ENCODE assay signal across 8 mouse cellular contexts in the genomic region with DNA sequence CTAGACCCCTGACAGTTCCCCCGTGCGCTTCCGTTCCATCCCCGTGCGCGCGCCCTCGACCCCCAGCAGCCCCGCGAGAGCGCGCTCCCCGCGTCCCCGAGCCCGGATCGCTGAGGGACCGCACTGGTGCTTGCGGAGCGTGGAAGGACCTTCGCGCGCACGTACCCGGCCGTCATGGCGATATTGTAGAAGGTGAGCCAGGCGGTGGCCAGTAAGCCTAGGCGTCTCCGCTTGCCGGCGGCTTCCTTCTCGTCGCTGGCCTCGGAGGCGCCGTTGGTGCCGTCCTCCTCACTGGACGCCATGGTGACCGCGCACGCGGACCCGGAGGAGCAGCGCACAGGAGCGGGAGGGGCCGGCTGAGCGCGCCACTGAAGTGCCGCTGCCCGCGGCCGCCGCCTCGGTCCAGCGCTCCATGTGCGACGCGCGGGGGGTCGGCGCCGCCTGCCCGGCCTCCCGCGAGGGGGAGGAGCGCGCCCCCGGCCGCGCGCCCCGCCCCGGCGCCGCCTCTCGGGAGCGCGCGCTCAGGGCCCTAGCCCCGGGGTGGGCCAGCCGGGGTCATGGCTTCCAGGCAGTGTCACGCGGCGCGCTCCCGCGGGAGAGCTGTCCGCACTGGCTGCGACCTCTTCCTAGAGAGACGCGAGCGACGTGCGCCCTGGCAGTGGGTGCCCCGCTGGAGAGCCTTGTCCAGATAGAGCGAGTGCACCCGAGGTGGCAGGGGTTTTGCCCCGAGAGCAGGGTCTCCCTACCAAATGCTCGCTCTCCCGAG. TPM values are rescaled to one million over a fixed set of nuclear protein-coding genes. Genes with fewer than 3 reads are reported as not detected.
DNase-seq lines count a peak whose midpoint lies in the region; ATAC-seq and TF ChIP-seq lines count a peak whose summit lies in the region.

A gene (minus strand): TSS at position 570 of the 766 bp plus-strand sequence.

- peak; percentile 32 to 50 for DNase-seq in CD8-positive naive resting alpha-beta T cell, adult 2 months (ENCODE audit: low read depth in 2 of 2, low spot score in 2 of 2)
- DNase-seq in c-Kit-positive CD71-negative TER-119-negative erythroid progenitor cells, embryonic 14.5 days (ENCODE audit: low read depth) = peak; percentile 56
- peak; percentile 88 to 93 for DNase-seq in kidney, postnatal 4 days
- DNase-seq in liver, postnatal 0 days = peak; percentile 86

- peak within 1 kb of the TSS; percentile 89 for H3K27ac ChIP-seq in forebrain, embryonic 12.5 days
- peak within 1 kb of the TSS; percentile 99 for H3K27ac ChIP-seq in heart, embryonic 16.5 days (ENCODE audit: low read length)
- H3K27ac ChIP-seq in liver, postnatal 0 days (ENCODE audit: low read depth) = peak within 1 kb of the TSS; percentile 84
- H3K27ac ChIP-seq in neural tube, embryonic 14.5 days (ENCODE audit: low read depth, low read length) = peak within 1 kb of the TSS; percentile 90
- peak within 1 kb of the TSS; percentile 81 for H3K27ac ChIP-seq in testis, adult 2 months (ENCODE audit: control insufficient read depth, insufficient read depth, low read depth, low read length)

- peak within 1 kb of the TSS; percentile 72 for H3K4me3 ChIP-seq in forebrain, embryonic 12.5 days (replicated peaks)
- H3K4me3 ChIP-seq in heart, embryonic 16.5 days (ENCODE audit: low read length) = peak within 1 kb of the TSS; percentile 90
- peak within 1 kb of the TSS; percentile 96 for H3K4me3 ChIP-seq in liver, postnatal 0 days (ENCODE audit: low read depth, low read length)
- H3K4me3 ChIP-seq in neural tube, embryonic 14.5 days (ENCODE audit: low read depth, low read length) = peak within 1 kb of the TSS; percentile 73
- H3K4me3 ChIP-seq in testis, adult 2 months (ENCODE audit: control insufficient read depth, low read depth, low read length) = peak within 1 kb of the TSS; percentile 80

- ATAC-seq in forebrain, embryonic 12.5 days (ENCODE audit: low FRiP score) = peak; percentile 86
- ATAC-seq in heart, embryonic 16.5 days (replicated peaks; ENCODE audit: extremely low read depth, insufficient read depth, low FRiP score) = peak; percentile 85
- peak; percentile 84 for ATAC-seq in liver, postnatal 0 days
- peak; percentile 90 for ATAC-seq in neural tube, embryonic 14.5 days (ENCODE audit: low read depth)

- no peaks in the 10 kb centered on the region for H3K27me3 ChIP-seq in forebrain, embryonic 12.5 days
- no peaks in the 10 kb centered on the region for H3K27me3 ChIP-seq in heart, embryonic 16.5 days (ENCODE audit: control insufficient read depth, insufficient read depth, low read length)
- no peaks in the 10 kb centered on the region for H3K27me3 ChIP-seq in liver, postnatal 0 days (ENCODE audit: insufficient read depth, low read length)
- no peaks in the 10 kb centered on the region for H3K27me3 ChIP-seq in neural tube, embryonic 14.5 days (ENCODE audit: control insufficient read depth, insufficient read depth, low read length)
- no peaks in the 10 kb centered on the region for H3K27me3 ChIP-seq in testis, adult 2 months (ENCODE audit: control insufficient read depth, insufficient read depth, low read length)

- TF ChIP-seq POLR2A in testis, adult 2 months (IDR thresholded peaks at IDR 0.05; ENCODE audit: control insufficient read depth, low read depth, low read length) = 0 out of 2 replicates have a peak, but pooled peaks have one; percentile 4

- H3K9me3 ChIP-seq in forebrain, embryonic 12.5 days = no peaks in the 10 kb centered on the region
- H3K9me3 ChIP-seq in heart, embryonic 16.5 days (replicated peaks; ENCODE audit: control insufficient read depth, low read length) = no peaks in the 10 kb centered on the region
- no peaks in the 10 kb centered on the region for H3K9me3 ChIP-seq in liver, postnatal 0 days (ENCODE audit: low read length)
- H3K9me3 ChIP-seq in neural tube, embryonic 14.5 days (ENCODE audit: control insufficient read depth, low read length) = no peaks in the 10 kb centered on the region

- under 1% methylated on average over 86 of the region's 101 CpGs for WGBS in forebrain, embryonic 12.5 days
- under 1% methylated on average over 91 of the region's 101 CpGs for WGBS in heart, embryonic 16.5 days
- under 1% methylated on average over 61 of the region's 101 CpGs for WGBS in liver, postnatal 0 days (ENCODE audit: insufficient replicate concordance)
- under 1% methylated on average over 63 of the region's 101 CpGs for WGBS in neural tube, embryonic 14.5 days

- no peak for TF ChIP-seq CTCF in liver, postnatal 0 days (IDR thresholded peaks at IDR 0.05; ENCODE audit: low read depth)
- no peak for TF ChIP-seq CTCF in testis, adult 2 months (IDR thresholded peaks at IDR 0.05; ENCODE audit: control insufficient read depth, insufficient read depth, insufficient replicate concordance, low read depth, low read length)

- peak within 1 kb of the TSS; percentile 73 for H3K4me2 ChIP-seq in forebrain, embryonic 12.5 days
- H3K4me2 ChIP-seq in heart, embryonic 16.5 days (ENCODE audit: low read depth, low read length) = peak within 1 kb of the TSS; percentile 64
- H3K4me2 ChIP-seq in liver, postnatal 0 days (ENCODE audit: low read depth, low read length) = peak within 1 kb of the TSS; percentile 84
- H3K4me2 ChIP-seq in neural tube, embryonic 14.5 days (ENCODE audit: low read depth, low read length) = peak within 1 kb of the TSS; percentile 71

- no peaks in the 10 kb centered on the region for H3K36me3 ChIP-seq in forebrain, embryonic 12.5 days (replicated peaks)
- no peaks in the 10 kb centered on the region for H3K36me3 ChIP-seq in heart, embryonic 16.5 days (ENCODE audit: control insufficient read depth, insufficient read depth)
- H3K36me3 ChIP-seq in liver, postnatal 0 days (replicated peaks; ENCODE audit: insufficient read depth, low read length) = no peaks in the 10 kb centered on the region
- no peaks in the 10 kb centered on the region for H3K36me3 ChIP-seq in neural tube, embryonic 14.5 days (ENCODE audit: control insufficient read depth, insufficient read depth, low read length)
- H3K36me3 ChIP-seq in testis, adult 2 months (ENCODE audit: control insufficient read depth, insufficient read depth, low read length) = no peaks in the 10 kb centered on the region

- no peak for TF ChIP-seq EP300 in liver, postnatal 0 days (IDR thresholded peaks at IDR 0.05; ENCODE audit: low read depth)

- peak within 1 kb of the TSS; percentile 79 for H3K9ac ChIP-seq in forebrain, embryonic 12.5 days
- H3K9ac ChIP-seq in heart, embryonic 16.5 days (ENCODE audit: low read length) = peak within 1 kb of the TSS; percentile 90
- H3K9ac ChIP-seq in liver, postnatal 0 days (replicated peaks) = peak within 1 kb of the TSS; percentile 76
- peak within 1 kb of the TSS; percentile 82 for H3K9ac ChIP-seq in neural tube, embryonic 14.5 days (replicated peaks; ENCODE audit: low read depth, low read length)

- peaks cover 6% of the 10 kb centered on the region for H3K4me1 ChIP-seq in forebrain, embryonic 12.5 days
- peaks cover 8% of the 10 kb centered on the region for H3K4me1 ChIP-seq in heart, embryonic 16.5 days (ENCODE audit: control insufficient read depth, insufficient read depth, low read length)
- H3K4me1 ChIP-seq in liver, postnatal 0 days (ENCODE audit: insufficient read depth) = peaks cover 12% of the 10 kb centered on the region
- H3K4me1 ChIP-seq in neural tube, embryonic 14.5 days (ENCODE audit: control insufficient read depth, insufficient read depth, low read length) = peaks cover 8% of the 10 kb centered on the region
- peaks cover 9% of the 10 kb centered on the region for H3K4me1 ChIP-seq in testis, adult 2 months (ENCODE audit: control insufficient read depth, insufficient read depth, low read length)

RNA-seq across cellular contexts. Expression of the gene that starts here (rescaled TPM):
- polyA plus RNA-seq in forebrain, embryonic 12.5 days (2016; fragmentation: Nextera tagmentation; extraction: Ambion mirVana) = 32.0 and 35.6 TPM in 2 replicates
- polyA plus RNA-seq in heart, embryonic 16.5 days (2015; fragmentation: Nextera tagmentation; extraction: Ambion mirVana) = 242 and 249 TPM in 2 replicates
- polyA plus RNA-seq in liver, postnatal 0 days (2015; fragmentation: Nextera tagmentation; extraction: Ambion mirVana) = 68.3 and 72.2 TPM in 2 replicates
- polyA plus RNA-seq in neural tube, embryonic 14.5 days (2014; fragmentation: Nextera tagmentation; extraction: Ambion mirVana) = 93.3 and 94.1 TPM in 2 replicates
- polyA plus RNA-seq in testis, adult 2 months (2012; rRNA removed) = 45.7 and 49.9 TPM in 2 replicates

Comparison
In these comparisons a context has a peak if more than half of its experiments do, and no peak if none do; other contexts are left out.
1. Peak in every context shown above with its lines: DNase-seq, ATAC-seq, H3K4me3 ChIP-seq and H3K27ac ChIP-seq.